Mouse (Mus musculus) T-helper 1 cell (primary cell): ENCODE results near the gene Rab25.

Source experiments
- in situ Hi-C: fragments of 300-600 bp; cut with MboI, MseI; formaldehyde crosslinking; loops from one replicate; pipeline ENCODE4 v1.15.1; 2025; ENCODE audit warnings: high pct_unique_total_duplicates

The Rab25 gene

GRCm38 (mm10) chr3:88525021-88525420 is 23.1 kb downstream of the Rab25 start:
- in situ Hi-C loops: no loop called here

GRCm38 (mm10) chr3:88523027-88523426 is 25.1 kb downstream of the Rab25 start:
- in situ Hi-C loops: loop anchor here (5.0 kb wide), 1 partner anchor 36 kb away; no protein-coding TSS in a partner anchor

GRCm38 (mm10) chr3:88521803-88522331 is 26.2 kb downstream of the Rab25 start:
- in situ Hi-C loops: loop anchor here (5.0 kb wide), 1 partner anchor 35 kb away; no protein-coding TSS in a partner anchor

- in situ Hi-C loops: loop anchor here (5.0 kb wide), 1 partner anchor 34 kb away; no protein-coding TSS in a partner anchor
Observed at GRCm38 (mm10) chr3:88521156-88521555, 26.9 kb downstream of the Rab25 start.

GRCm38 (mm10) chr3:88520078-88520477 is 28.0 kb downstream of the Rab25 start:
- in situ Hi-C loops: loop anchor here (5.0 kb wide), 1 partner anchor 33 kb away; no protein-coding TSS in a partner anchor

- in situ Hi-C loops: no loop called here
Observed at GRCm38 (mm10) chr3:88518411-88518810, 29.7 kb downstream of the Rab25 start.

- in situ Hi-C loops: no loop called here
Observed at GRCm38 (mm10) chr3:88516407-88516806, 31.7 kb downstream of the Rab25 start.

- in situ Hi-C loops: no loop called here
Observed at GRCm38 (mm10) chr3:88515095-88515386, 33.1 kb downstream of the Rab25 start.

GRCm38 (mm10) chr3:88514231-88515094 is 33.6 kb downstream of the Rab25 start:
- in situ Hi-C loops: no loop called here

- in situ Hi-C loops: no loop called here
Observed at GRCm38 (mm10) chr3:88513546-88514115, 34.5 kb downstream of the Rab25 start.

- in situ Hi-C loops: no loop called here
Observed at GRCm38 (mm10) chr3:88512896-88513545, 35.1 kb downstream of the Rab25 start.

- in situ Hi-C loops: no loop called here
Observed at GRCm38 (mm10) chr3:88512141-88512895, 35.8 kb downstream of the Rab25 start.

- in situ Hi-C loops: no loop called here
Observed at GRCm38 (mm10) chr3:88511559-88511958, 36.5 kb downstream of the Rab25 start.

- in situ Hi-C loops: no loop called here
Observed at GRCm38 (mm10) chr3:88510421-88511289, 37.4 kb downstream of the Rab25 start.

- in situ Hi-C loops: loop anchor here (5.0 to 10.0 kb wide), 2 partner anchors 363 to 665 kb away; partner anchors contain the start of gene Scamp3
Observed at GRCm38 (mm10) chr3:88509692-88510420, 38.2 kb downstream of the Rab25 start, which contains the start of gene Lmna. Gene Lmna (minus strand): TSS chr3:88509956.

GRCm38 (mm10) chr3:88509250-88509649 is 38.9 kb downstream of the Rab25 start:
- in situ Hi-C loops: loop anchor here (5.0 to 10.0 kb wide), 2 partner anchors 362 to 666 kb away; partner anchors contain the start of gene Scamp3

- in situ Hi-C loops: loop anchor here (5.0 to 10.0 kb wide), 2 partner anchors 358 to 669 kb away; partner anchors contain the start of gene Scamp3
Observed at GRCm38 (mm10) chr3:88505765-88506164, 42.3 kb downstream of the Rab25 start.

GRCm38 (mm10) chr3:88505081-88505480 is 43.0 kb downstream of the Rab25 start:
- in situ Hi-C loops: loop anchor here (5.0 to 10.0 kb wide), 2 partner anchors 358 to 670 kb away; partner anchors contain the start of gene Scamp3
